Mouse (Mus musculus): ENCODE measurements at regions not wholly inside any gene's neighbourhood (a gene's known extent, or its start where the extent isn't known, plus 50 kb on each side); places are given as distances from the start of the nearest gene placed in this dataset.

DNA sequence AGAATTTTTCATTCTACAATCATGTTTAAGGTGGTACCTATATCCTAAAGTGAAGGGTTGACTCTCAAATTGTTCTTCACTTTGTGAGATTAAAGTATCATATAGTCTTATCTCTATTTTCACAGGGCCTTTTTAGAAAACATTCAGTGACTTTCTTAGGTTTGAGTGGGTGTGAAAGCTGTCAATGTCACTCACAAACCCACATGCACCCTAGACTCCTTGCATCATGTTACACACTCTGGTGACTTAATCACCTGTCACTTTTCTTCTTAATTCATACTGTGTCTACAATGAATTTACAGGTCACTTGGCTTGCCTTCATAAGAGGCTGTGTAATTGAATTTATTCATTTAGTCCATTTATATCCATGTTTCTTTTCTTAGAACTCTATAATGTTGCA lies 1026.8 kb upstream of the Alcam start:
- no peak for DNase-seq (ENCODE audit: low read depth, low spot score)

DNA sequence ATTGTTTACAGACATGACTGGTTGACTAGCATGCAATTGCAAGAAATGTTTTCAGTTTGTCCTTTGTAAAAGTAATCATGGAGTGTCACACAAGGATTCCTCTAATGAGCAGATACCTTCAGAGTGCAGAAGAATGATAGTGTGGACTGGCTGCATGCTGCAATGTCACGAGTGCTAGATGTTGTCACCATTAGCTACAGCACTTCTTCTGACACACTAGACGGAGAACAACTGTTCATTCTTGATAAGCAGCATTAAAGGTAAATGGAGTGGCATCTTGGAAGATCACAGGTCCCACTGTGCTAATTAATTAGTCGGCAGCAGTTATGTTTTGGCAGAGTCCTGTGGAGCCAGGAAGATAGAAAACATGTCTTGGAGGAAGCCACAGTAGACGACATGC lies 985.6 kb upstream of the Alcam start:
- no peak for DNase-seq (ENCODE audit: low read depth, low spot score)

DNA sequence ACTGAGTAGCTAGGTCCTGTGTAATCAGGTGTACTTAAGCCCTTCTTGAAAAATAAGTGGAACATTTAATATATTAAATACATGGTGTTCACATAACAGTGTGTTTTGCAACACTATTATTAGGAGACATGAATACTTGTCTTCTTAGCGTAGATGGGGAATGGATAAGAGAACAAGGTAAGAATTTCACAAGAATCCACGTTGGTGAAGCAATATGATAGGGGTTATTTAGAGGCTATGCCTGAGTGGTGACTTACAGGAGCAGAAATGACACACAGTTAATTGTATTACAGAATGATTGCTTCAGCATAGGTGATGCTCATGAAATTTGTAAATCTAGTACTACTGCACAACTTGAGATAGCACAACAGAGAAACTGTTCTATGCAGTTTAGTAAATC lies 964.5 kb upstream of the Alcam start:
- no peak for DNase-seq (ENCODE audit: low read depth, low spot score)

DNA sequence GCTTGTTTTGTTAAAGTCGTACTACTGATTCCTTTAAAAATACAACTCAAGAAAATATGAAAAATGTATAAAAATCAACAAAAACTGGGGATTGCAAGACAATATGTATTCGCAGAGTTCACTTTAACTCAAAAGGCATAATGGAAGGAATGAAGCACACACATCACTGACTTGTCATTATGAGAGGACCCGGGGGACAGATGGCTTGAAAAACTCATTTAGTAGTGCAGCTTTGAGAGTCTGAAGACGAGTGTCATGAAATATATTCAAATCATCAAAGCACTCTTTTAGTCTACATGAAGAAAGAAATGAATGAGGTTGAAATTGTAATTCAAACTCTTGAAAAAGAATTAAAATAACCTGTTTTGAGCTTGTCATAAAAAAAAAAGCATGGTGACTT lies 931.3 kb upstream of the Alcam start:
- DNase-seq (ENCODE audit: low read depth, low spot score): no peak

DNA sequence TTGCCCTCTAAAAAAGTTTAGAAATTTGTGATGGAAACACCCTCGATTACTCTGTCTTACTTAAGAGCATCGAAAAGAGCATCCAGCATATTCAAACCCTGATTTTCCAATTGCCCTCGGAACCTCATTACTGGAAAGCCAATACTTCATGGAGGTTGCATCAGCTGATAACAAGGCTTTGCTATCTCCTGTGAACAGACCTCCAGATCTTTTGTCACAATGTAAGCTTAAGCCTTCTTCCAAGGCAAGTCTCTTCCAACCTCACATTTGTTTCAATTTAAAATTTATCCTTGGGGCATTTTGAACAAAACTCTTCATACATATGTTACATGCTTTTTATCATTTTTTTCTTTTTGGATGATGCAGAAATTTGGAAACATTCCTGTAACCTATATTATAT lies 888.3 kb upstream of the Alcam start:
- DNase-seq (ENCODE audit: low read depth, low spot score): no peak

DNA sequence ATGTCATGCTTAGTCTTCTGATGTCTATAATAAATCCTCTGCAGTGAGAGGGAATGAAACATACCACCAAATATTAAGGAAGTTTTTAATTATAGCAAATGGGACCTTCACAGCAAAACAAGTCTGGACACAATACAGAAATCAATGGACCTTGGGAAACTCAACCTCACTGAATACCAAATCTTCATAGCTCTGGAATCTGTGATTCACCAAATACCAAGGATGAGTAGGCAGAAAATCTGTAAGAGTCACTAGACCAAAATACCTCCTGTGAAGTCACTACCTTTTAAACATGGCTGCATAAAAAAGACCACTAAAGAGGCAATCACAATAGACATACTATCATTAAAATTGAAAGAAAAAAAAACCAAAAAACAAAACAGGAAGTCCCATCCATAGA lies 872.5 kb upstream of the Alcam start:
- DNase-seq (ENCODE audit: low read depth, low spot score): no peak

DNA sequence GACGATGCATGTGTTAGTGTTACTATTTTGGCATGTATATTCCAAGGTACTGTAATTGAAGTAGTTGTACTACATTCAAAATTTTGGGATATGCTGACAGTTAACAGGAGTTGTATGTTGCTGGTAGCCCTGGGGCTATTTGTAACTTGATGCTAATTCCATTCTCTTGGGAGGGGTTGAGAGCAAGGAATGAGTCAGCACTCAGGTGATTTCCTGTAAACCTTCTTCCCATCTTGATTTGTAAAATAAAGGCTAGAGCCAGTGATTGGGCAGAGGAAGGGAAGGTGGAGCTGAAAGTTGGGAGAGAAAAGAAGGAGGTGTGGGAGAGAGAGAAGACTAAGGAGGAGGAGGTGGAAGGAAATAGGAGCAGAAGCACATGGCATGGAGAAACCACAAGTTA lies 838.2 kb upstream of the Alcam start:
- no peak for DNase-seq (ENCODE audit: low read depth, low spot score)

DNA sequence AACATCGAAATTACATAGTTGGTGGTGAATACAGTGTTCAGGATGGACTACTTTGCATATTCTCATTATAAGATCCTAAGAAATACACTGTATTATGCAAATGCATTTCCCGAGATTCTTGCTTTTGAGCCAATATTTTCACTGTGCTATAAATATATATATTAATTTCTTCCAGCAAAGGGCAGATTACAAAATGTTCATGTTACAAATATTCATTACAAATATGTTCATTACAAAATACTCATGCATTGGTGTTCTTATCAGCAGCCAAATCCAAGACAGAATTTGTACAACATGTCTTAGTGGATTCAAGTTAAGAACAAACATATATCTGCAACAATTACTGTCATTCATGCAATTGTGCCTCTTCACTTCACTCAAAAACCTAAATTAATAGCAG lies 828.1 kb upstream of the Alcam start:
- DNase-seq (ENCODE audit: low read depth, low spot score): no peak

DNA sequence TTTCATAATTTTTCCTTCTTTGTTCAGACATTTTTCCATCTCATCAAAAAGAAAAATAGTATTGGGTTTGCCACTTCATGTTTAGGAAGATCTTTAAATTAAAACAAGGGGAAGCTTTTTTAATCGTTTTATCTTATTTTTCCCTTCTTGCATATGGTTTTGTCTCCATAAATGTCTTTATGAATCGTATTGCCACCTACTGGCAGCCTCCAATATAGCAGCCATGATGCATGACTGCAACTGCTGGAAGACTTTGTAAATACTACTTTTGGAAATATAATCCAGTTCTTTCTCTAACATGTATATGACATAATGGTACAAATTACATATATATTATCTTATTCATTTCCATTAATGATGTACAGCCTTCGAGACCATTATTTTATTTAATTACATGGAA lies 812.2 kb upstream of the Alcam start:
- DNase-seq (ENCODE audit: low read depth, low spot score): peak; percentile 25

DNA sequence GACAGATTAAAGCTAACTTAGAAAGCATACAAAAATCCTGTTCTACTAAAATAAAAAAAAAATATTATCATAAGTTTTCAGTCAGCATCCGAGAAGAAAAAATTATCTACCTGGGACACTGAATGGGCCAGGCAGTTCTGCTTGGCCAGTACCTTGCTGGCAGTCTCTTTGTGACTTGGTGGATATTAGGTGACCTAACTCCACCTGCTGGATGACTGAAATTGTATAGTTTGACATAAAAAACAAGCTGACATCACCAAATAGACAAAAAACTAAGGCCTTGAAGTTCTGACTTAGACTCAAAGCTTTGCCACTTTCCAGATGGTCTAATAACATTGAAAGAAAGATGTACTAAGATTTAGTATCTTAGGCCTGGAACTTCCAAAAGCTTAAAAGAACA lies 791.5 kb upstream of the Alcam start:
- DNase-seq (ENCODE audit: low read depth, low spot score): no peak

DNA sequence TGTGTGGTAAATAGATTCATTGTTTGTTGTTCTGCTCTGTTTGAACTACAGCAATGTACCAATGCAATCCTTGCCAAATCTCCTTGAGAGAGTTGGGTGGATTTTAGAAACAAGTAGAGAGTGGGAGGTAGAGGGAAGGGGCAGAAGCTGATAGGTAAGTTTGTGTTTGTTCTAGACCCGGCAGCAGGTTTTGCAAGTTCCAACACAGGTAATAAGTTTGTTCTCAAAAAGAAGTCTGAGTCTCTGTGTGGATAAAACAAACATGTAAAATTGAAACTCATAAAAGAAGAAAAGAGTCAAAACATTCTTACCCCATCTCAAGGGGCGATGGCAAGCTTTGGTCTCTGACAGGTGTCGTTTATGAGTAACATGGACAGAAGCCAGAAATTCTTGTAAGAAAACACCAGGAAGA lies 788.3 kb upstream of the Alcam start:
- no peak for DNase-seq (ENCODE audit: low read depth, low spot score)

DNA sequence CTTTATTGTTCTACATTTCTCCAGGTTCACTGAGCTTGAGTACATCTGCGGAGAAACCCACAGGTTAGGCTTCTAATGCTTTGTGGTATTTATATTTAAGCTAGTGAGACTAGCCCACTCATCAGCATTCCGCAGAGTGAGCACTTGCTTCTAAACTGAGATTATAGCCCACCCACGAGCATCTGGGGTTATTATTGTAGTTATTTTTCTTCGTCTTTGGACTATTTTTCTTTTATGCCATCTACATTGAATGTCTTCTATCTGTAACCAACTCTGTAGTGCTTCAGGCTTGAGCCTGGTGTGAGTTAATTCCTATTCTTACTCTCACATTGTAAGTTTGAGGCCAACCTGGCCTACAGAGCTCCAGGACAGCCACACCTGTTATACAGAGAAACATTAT lies 765.0 kb upstream of the Alcam start:
- no peak for DNase-seq (ENCODE audit: low read depth, low spot score)

DNA sequence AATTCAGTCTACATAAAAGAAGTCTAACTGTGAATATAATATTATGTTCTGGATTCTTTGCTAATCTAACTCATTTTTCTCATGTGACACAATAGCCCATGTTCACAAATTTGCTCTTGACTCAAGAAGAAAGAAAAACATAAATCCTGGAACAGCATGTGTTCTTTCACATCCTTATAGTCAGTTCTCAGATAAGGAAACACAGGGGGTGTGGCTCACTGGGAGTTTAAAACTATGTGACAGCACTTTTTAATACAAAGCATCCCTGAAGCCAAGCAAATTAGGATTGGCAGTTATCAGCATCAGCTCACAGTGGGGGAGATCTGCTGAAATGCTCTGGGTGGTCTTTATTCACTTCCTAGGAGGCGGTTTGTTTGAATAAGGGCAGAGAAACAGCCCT lies 747.6 kb upstream of the Alcam start:
- DNase-seq (ENCODE audit: low read depth, low spot score): no peak

DNA sequence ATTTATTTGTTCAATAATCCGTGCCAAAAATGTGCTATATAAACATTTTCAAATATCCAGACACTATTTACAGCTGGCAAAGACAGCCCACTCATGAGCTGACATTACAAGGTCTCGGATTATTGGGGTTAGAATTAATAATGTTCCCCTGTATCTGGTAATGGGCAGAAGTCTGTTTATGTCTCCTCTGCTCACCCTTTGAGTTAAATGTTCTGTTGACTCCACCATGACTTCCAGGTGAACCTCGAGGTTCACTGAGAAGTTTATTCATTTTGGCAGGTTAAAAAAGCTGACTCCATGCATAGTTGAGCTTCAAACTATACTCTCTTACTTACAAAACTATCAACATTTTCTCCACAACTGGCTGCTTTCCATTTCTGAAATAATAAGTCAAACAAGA lies 732.6 kb upstream of the Alcam start:
- DNase-seq (ENCODE audit: low read depth, low spot score): no peak

DNA sequence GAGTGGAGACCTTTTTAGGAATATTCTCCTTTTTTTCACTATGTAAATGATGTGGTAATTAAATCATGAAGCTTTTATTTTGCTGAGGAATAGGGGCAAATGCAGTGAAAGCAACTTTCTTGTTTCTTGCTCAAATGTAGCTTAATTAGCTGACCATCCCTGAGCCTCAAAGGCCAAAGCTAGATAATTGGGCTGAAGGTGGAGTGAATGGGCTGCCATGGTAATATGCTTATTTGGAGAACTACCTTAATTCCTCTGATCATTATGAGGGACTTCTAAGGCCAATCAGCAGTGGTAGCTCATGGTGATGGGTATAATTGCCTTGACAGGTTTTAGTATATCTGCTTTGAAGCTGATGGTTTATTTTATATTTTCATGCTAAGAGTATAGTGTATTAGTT lies 702.5 kb upstream of the Alcam start:
- no peak for DNase-seq (ENCODE audit: low read depth, low spot score)

DNA sequence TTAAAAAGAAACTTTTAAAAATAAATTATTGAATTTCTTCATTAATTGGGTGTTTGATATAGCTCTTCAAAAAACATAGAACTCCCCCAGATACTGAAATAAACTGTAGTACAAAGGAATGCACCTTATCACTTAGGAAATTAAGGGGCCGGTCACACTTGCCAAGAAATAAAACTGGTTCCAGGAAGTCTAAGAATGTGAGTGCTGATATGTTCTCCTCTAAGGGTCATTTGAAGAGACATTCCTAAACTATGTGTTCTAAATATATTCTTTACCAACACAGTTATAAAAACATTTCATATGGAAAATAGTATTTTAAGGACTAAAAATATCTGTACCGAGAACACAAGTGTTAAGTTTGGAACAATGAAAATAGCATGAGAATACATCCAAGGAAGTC lies 676.8 kb upstream of the Alcam start:
- DNase-seq (ENCODE audit: low read depth, low spot score): no peak

DNA sequence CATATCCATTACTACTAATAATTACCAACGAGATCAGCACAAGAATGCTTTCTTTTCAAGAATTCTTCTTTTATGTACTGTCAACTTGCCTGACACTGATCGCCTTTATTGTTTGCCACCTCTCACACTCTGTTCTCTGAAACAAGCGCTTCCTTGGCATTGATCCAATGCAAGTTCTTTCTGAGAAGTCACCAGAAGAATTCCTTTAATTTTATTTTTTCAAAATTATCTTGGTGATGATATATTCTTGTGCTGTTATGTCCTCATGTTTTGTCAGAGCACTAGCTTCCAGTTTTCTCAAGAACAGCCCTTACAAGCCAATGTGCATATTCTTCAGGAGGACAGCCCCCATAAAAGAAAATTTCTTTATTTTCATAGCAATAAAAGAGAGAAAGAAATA lies 654.9 kb upstream of the Alcam start:
- no peak for DNase-seq (ENCODE audit: low read depth, low spot score)

DNA sequence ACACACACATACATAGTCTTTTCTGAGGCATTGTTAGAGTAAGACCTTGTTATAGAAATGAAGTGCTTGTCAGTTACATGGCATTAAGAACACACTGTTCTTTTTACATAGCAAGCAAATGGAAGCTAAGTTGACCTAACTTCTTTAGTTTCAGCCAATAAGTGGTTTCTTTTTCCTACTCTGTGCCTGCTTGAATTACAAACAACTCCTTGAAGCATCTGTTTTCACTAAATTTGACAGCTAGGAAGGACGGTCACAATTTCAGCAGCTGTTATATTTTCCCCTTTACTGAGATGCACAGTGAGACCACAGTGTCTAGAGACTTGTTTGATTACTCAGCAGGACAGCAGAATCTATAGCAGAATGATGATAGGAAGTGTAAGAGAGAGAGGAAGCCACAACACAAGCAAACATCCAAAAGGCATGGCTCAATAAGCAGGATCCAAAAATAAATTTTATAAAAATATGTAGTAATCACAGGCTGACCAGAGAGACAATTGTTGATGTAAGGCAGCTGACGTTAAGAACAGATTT lies 641.6 kb upstream of the Alcam start:
- DNase-seq (ENCODE audit: low read depth, low spot score): no peak

DNA sequence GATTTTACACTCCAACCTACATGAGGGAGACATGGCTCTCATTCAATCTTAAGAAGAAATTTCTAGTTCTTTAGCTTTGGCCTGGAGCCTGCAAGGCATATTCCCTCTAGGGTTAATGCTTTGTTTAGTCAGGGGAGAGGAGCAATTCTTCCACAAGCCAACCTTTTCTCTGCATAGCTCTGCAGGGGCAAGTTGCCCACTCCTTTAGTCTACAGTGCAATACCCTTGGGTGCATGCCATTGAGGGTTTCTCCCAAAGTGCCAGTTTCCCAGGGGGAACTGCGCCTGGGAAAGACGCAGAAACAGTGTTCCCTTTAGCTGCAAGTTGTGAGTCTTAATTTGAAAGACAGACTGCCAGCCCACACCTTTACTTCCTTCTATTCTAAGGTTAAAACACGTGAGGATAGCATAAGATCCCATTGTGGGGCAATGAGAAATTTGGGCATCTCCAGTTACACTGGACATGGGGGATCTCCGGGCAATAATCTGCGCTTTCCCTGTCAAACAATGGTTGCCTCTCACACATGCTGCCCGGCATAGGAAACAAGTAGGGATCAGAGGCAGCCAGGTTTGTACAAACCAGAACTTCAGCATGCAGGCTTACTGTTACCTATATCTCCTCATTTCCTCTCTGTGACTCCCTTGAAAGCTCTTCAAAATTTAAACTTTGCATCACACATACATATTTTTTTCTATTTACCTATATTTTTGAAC lies 620.1 kb upstream of the Alcam start:
- no peak for DNase-seq (ENCODE audit: low read depth, low spot score)

DNA sequence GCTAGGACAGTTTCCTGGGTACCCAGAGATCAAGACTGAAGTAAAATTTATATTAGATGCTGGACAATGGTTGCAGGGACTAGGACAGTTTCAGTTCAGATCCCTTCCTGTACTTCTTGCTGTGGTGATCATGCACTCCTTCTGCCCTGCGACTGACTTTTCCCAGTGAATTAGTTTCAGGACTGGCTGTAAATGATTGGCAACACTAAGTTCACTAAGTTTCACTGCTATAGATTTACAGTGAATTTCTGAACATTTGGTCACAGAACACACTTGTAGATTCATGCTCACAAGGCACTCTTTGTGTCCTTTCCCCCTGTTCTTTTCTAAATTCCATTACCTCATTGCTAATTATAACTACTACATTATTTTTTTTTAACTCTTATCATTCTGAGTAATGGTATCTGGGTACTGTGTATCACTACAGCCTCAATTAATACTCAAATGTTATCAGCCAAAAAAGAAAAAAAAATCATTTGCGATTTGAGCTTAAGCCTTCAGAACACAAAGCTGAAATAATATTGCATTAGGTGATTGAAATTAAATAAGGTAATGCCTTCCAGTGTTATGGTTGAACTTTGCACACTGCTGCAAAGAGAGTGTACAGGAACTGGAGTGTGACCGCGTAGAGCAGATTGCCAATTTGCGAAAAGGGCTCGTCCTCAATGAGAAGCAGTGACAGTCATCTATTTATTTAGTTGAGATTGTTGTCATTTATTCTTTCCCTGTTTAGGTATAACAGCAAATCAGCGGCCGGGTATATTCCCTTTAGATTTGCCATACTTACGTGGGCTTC lies 618.2 kb upstream of the Alcam start:
- DNase-seq (ENCODE audit: low read depth, low spot score): no peak

DNA sequence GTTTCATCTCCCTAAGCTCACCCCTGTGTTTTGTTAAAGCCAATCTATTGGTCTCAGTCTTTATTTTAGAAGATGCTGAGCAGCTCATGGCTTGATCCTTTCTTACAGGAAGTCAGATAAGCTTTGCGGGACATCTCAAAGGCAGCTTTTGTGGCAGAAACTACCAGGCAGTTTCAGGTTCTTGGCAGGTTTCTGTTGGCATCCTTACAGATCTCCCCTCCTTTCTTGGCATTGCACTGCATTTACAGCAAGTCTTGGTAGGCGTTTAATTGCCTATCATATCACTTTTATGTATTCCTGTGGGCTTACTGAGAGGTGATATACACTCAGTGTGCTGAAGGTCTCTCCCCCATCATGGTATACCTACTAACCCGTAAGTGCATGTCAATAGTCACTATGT lies 610.3 kb upstream of the Alcam start:
- DNase-seq (ENCODE audit: low read depth, low spot score): no peak

DNA sequence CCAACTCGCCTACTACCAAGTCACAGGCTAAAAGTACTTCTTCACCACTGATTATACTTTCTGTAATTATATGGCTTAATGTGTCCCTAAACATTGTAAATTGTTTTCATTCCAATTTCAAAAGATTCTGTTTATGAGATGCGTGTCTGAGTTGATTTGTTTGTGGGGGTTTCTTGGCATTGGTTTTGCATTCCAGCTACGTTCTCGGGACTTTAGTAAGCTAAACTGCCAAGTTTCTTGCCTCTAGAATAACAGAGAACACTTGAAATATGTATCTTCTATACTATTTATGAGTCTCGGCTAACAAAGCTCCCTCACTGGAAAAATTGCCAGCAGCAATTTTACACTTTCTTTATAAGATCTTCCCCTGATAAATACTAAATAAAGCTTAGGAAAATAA lies 609.2 kb upstream of the Alcam start:
- no peak for DNase-seq (ENCODE audit: low read depth, low spot score)

DNA sequence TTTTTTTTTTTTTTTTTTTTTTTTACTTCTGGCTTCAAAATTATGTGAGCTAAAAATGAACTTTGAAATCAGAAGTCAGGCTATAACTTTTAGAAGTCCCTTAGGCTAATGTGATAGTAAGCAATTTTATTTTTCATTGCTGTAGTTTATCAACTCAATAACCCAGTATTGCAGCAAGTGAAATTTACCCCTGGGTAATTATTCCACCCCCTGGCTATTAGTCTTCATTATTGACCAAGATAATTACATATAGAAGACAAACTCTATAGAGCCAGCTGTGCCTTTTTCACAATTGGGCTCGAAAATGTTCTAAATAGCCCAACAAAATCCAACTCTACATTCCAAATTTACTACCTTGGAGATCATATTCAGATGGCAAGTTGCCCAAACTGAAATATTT lies 572.2 kb upstream of the Alcam start:
- DNase-seq (ENCODE audit: low read depth, low spot score): no peak

Measured in retina, adult 2 months (tissue).